Mouse (Mus musculus) MEL (cell line): ENCODE measurements around the gene Hdac11. TPM values are rescaled to one million over a fixed set of nuclear protein-coding genes. Genes with fewer than 3 reads are reported as not detected.
A peak's percentile ranks its signal among the peaks of the same experiment; 100 is the strongest.

ENCODE experiments used
- DNase-seq: peaks from one replicate; pipeline ENCODE4 v3.0.0; 2011; ENCODE audit warnings: low read depth, low spot score
- H3K27ac ChIP-seq: 2 replicates; pipeline ENCODE4 v1.5.1; 2012; ENCODE audit warnings: low read depth, mild to moderate bottlenecking, control low read depth, low read length, moderate library complexity; ENCODE audit not compliant: control insufficient read depth
- H3K27me3 ChIP-seq, 2 experiments: fragments of 150-350 bp in 1 of 2; sonication (generic) in 1 of 2; 2 replicates each; pipeline ENCODE4 v1.6.1; 2012; ENCODE audit warnings: low read length in 2 of 2, mild to moderate bottlenecking in 2 of 2, improper control_type of control experiment in 1 of 2, moderate library complexity in 1 of 2; ENCODE audit not compliant: insufficient read depth in 2 of 2, control insufficient read depth in 1 of 2
- H3K36me3 ChIP-seq, 2 experiments: 2 replicates each; pipeline ENCODE4 v1.6.1; 2012 to 2014; ENCODE audit warnings: low read length in 2 of 2, improper control_type of control experiment in 1 of 2, inconsistent platforms in 1 of 2, mild to moderate bottlenecking in 1 of 2; ENCODE audit not compliant: insufficient read depth in 2 of 2, control insufficient read depth in 1 of 2
- H3K4me1 ChIP-seq, 2 experiments: fragments of 150-350 bp in 1 of 2; sonication (generic) in 1 of 2; 2 replicates each; pipeline ENCODE4 v1.6.1; 2012; ENCODE audit warnings: low read length in 2 of 2, improper control_type of control experiment in 1 of 2, mild to moderate bottlenecking in 1 of 2; ENCODE audit not compliant: insufficient read depth in 2 of 2, control insufficient read depth in 1 of 2
- H3K4me3 ChIP-seq, 2 experiments: fragments of 150-350 bp in 1 of 2; sonication (generic) in 1 of 2; 2 replicates each; pipeline ENCODE4 v1.5.1; 2012; ENCODE audit warnings: low read depth in 2 of 2, low read length in 2 of 2, mild to moderate bottlenecking in 2 of 2, moderate library complexity in 2 of 2, control low read depth in 1 of 2, improper control_type of control experiment in 1 of 2; ENCODE audit not compliant: control insufficient read depth in 1 of 2, insufficient read depth in 1 of 2
- H3K79me2 ChIP-seq: 2 replicates; pipeline ENCODE4 v1.6.1; 2012; ENCODE audit warnings: mild to moderate bottlenecking, low read length, moderate library complexity; ENCODE audit not compliant: control insufficient read depth, poor library complexity, insufficient read depth
- H3K9ac ChIP-seq: 2 replicates; pipeline ENCODE4 v1.6.1; 2012; ENCODE audit warnings: low read depth, mild to moderate bottlenecking, control low read depth, low read length, moderate library complexity; ENCODE audit not compliant: control insufficient read depth, poor library complexity, severe bottlenecking
- H3K9me3 ChIP-seq: fragments of 150-350 bp; sonication (generic); replicated peaks from 2 replicates; pipeline ENCODE4 v1.6.1; 2012; ENCODE audit warnings: mild to moderate bottlenecking, low read length, improper control_type of control experiment, moderate library complexity; ENCODE audit not compliant: insufficient read depth
- BHLHE40 ChIP-seq: IDR thresholded peaks from 2 replicates; pipeline ENCODE4 v1.6.1; 2012; ENCODE audit warnings: low read depth, mild to moderate bottlenecking, inconsistent platforms, low read length, improper control_type of control experiment, borderline replicate concordance
- CHD2 ChIP-seq: IDR thresholded peaks from 2 replicates; pipeline ENCODE4 v1.6.1; 2011; ENCODE audit warnings: low read length, improper control_type of control experiment
- CTCF ChIP-seq, 3 experiments: IDR thresholded peaks in 2 of 3; conservative IDR thresholded peaks in 1 of 3; 2 replicates each; pipeline ENCODE4 v1.5.1; 2011 to 2012; ENCODE audit warnings: low read length in 3 of 3, low read depth in 2 of 3, mild to moderate bottlenecking in 2 of 3, improper control_type of control experiment in 1 of 3, inconsistent platforms in 1 of 3, mixed read lengths in 1 of 3, moderate library complexity in 1 of 3; ENCODE audit not compliant: control insufficient read depth in 1 of 3, insufficient read depth in 1 of 3, poor library complexity in 1 of 3, severe bottlenecking in 1 of 3
- E2F4 ChIP-seq: IDR thresholded peaks from 2 replicates; pipeline ENCODE4 v1.6.1; 2011; ENCODE audit warnings: low read depth, low read length, improper control_type of control experiment, borderline replicate concordance
- EP300 ChIP-seq, 2 experiments: IDR thresholded peaks; 2 replicates each; pipeline ENCODE4 v1.6.1; 2011; ENCODE audit warnings: improper control_type of control experiment in 2 of 2, low read length in 2 of 2, low read depth in 1 of 2, mild to moderate bottlenecking in 1 of 2
- ETS1 ChIP-seq: IDR thresholded peaks from 2 replicates; pipeline ENCODE4 v1.6.1; 2012; ENCODE audit warnings: low read depth, mild to moderate bottlenecking, inconsistent platforms, low read length, improper control_type of control experiment, moderate library complexity
- GATA1 ChIP-seq: IDR thresholded peaks from 2 replicates; pipeline ENCODE4 v1.6.1; 2011; ENCODE audit warnings: low read depth, low read length, improper control_type of control experiment
- HCFC1 ChIP-seq: IDR thresholded peaks from 2 replicates; pipeline ENCODE4 v1.6.1; 2012; ENCODE audit warnings: low read depth, mild to moderate bottlenecking, inconsistent platforms, low read length, improper control_type of control experiment, moderate library complexity
- JUND ChIP-seq: IDR thresholded peaks from 2 replicates; pipeline ENCODE4 v1.6.1; 2011; ENCODE audit warnings: low read depth, mild to moderate bottlenecking, improper control_type of control experiment, low read length
- KAT2A ChIP-seq: conservative IDR thresholded peaks from 2 replicates; pipeline ENCODE4 v1.6.1; 2012; ENCODE audit warnings: low read depth, low read length, improper control_type of control experiment, inconsistent platforms
- MYC ChIP-seq: IDR thresholded peaks from 2 replicates; pipeline ENCODE4 v1.6.1; 2011; ENCODE audit warnings: low read depth, mild to moderate bottlenecking, low read length, improper control_type of control experiment, moderate library complexity
- NRF1 ChIP-seq: IDR thresholded peaks from 2 replicates; pipeline ENCODE4 v1.6.1; 2014; ENCODE audit warnings: low read depth, mild to moderate bottlenecking, inconsistent platforms, low read length, improper control_type of control experiment, moderate library complexity; ENCODE audit not compliant: poor library complexity, insufficient read depth, severe bottlenecking
- POLR2A ChIP-seq, 2 experiments: IDR thresholded peaks; 2 replicates each; pipeline ENCODE4 v1.6.1; 2011 to 2012; ENCODE audit warnings: low read length in 2 of 2, mild to moderate bottlenecking in 2 of 2, control low read depth in 1 of 2, improper control_type of control experiment in 1 of 2, low read depth in 1 of 2, moderate library complexity in 1 of 2; ENCODE audit not compliant: control insufficient read depth in 1 of 2, insufficient read depth in 1 of 2, poor library complexity in 1 of 2
- POLR2AphosphoS5 ChIP-seq: IDR thresholded peaks from 2 replicates; pipeline ENCODE4 v1.6.1; 2012; ENCODE audit warnings: low read depth, borderline replicate concordance, mild to moderate bottlenecking, inconsistent platforms, low read length, moderate library complexity, mixed read lengths
- RAD21 ChIP-seq: IDR thresholded peaks from 2 replicates; pipeline ENCODE4 v1.6.1; 2011; ENCODE audit warnings: mild to moderate bottlenecking, low read depth, low read length, improper control_type of control experiment
- RCOR1 ChIP-seq: IDR thresholded peaks from 2 replicates; pipeline ENCODE4 v1.6.1; 2012; ENCODE audit warnings: low read depth, mild to moderate bottlenecking, inconsistent platforms, low read length, improper control_type of control experiment
- SIN3A ChIP-seq: IDR thresholded peaks from 2 replicates; pipeline ENCODE4 v1.6.1; 2012; ENCODE audit warnings: low read length, improper control_type of control experiment, inconsistent platforms
- TBP ChIP-seq: IDR thresholded peaks from 2 replicates; pipeline ENCODE4 v1.8.0; 2011; ENCODE audit warnings: low read depth, low read length, improper control_type of control experiment
- UBTF ChIP-seq: IDR thresholded peaks from 2 replicates; pipeline ENCODE4 v1.6.1; 2012; ENCODE audit warnings: low read depth, mild to moderate bottlenecking, inconsistent platforms, low read length, improper control_type of control experiment, moderate library complexity, borderline replicate concordance; ENCODE audit not compliant: insufficient read depth
- USF1 ChIP-seq: IDR thresholded peaks from 2 replicates; pipeline ENCODE4 v1.6.1; 2014; ENCODE audit warnings: low read depth, mild to moderate bottlenecking, inconsistent platforms, low read length, improper control_type of control experiment, moderate library complexity
- ZC3H11A ChIP-seq: IDR thresholded peaks from 2 replicates; pipeline ENCODE4 v1.6.1; 2012; ENCODE audit warnings: low read depth, mild to moderate bottlenecking, inconsistent platforms, low read length, improper control_type of control experiment
- ZKSCAN1 ChIP-seq: IDR thresholded peaks from 2 replicates; pipeline ENCODE4 v1.6.1; 2012; ENCODE audit warnings: low read depth, mild to moderate bottlenecking, inconsistent platforms, low read length, improper control_type of control experiment, moderate library complexity
- polyA plus RNA-seq, 2 experiments: library from polyadenylated mRNA; stranded (reverse) in 1 of 2; unstranded in 1 of 2; fragments of >175 nt in 1 of 2; fragments of >200 nt in 1 of 2; gene quantifications; 2 replicates each; pipeline versions ENCODE4 v1.2.1 to v1.2.4; 2012; ENCODE audit warnings: low replicate concordance in 2 of 2, low read depth in 1 of 2; ENCODE audit not compliant: insufficient read length in 2 of 2, insufficient read depth in 1 of 2, missing spikeins in 1 of 2
- total RNA-seq: library from RNA; depleted of rRNA; stranded (reverse); fragments of 300-350 nt; gene quantifications from 2 replicates; pipeline ENCODE4 v1.2.3, GENCODE M21; 2012

The Hdac11 gene
- total and polyA plus RNA-seq, 3 experiments, result 3.3 to 6.0 TPM; not detected in 1

GRCm38 (mm10) chr6:91220062-91220461 is 63.6 kb downstream of the Hdac11 start:
- H3K4me3 ChIP-seq, result no peak overlapping the region
- H3K9me3 ChIP-seq, result no peaks in the 10 kb centered on the region
- H3K4me1 ChIP-seq, result no peaks in the 10 kb centered on the region
- DNase-seq, result no peak
- H3K79me2 ChIP-seq, result no peaks in the 10 kb centered on the region
- peaks cover 0 to 5% of the 10 kb centered on the region in 2 experiments; a peak in 2 of 4 replicates for H3K27me3 ChIP-seq
- H3K27ac ChIP-seq, result no peak overlapping the region
- TF ChIP-seq UBTF, result no peak
- no peak for TF ChIP-seq RCOR1
- no peak for TF ChIP-seq EP300 (IDR thresholded peaks at IDR 0.05; ENCODE audit: low read depth in 1 of 2, low read length in 2 of 2)
- TF ChIP-seq CTCF (IDR thresholded peaks at IDR 0.05 in 2 of 3, conservative IDR thresholded peaks at IDR 0.05 in 1 of 3; ENCODE audit: control insufficient read depth in 1 of 3, insufficient read depth in 1 of 3, low read depth in 2 of 3, low read length in 3 of 3, poor library complexity in 1 of 3, severe bottlenecking in 1 of 3), result no peak
- no peak for TF ChIP-seq JUND
- TF ChIP-seq TBP, result no peak
- TF ChIP-seq SIN3A, result no peak
- no peak for TF ChIP-seq RAD21
- TF ChIP-seq POLR2AphosphoS5, result no peak
- H3K9ac ChIP-seq, result no peak overlapping the region
- H3K36me3 ChIP-seq, result 0 out of 4 replicates have a peak, but pooled peaks cover 0 to under 1% of the 10 kb centered on the region in 2 experiments

DNA sequence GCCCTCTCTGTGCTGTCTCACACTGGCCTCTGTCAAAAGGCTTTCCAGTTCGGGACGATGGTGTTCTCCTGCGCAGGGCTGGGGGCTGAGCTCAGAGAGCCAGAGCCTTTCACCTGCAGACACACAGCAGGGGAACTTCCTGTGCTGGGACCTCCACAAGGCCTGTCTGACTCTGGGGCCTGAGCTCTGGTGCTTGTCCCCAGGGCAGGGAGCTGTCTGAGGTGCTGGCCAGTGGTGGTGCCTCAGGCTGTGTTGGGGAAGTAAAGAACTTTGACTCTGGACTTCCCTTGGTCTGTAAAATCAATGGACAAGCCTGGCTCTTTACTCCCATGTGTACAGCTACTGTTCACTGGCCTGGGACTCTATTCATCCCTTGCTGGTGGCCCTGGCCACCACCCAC is 64.6 kb downstream of the Hdac11 start:
- Histone ChIP-seq H3K36me3 (peaks cover 0 to 5% of the 10 kb centered on the region in 2 experiments; a peak in 1 of 4 replicates), H3K27me3 (peaks cover 0 to 3% of the 10 kb centered on the region in 2 experiments; a peak in 1 of 4 replicates), H3K79me2 (no peaks in the 10 kb centered on the region), H3K27ac (no peak overlapping the region), H3K4me1 (peaks cover 0 to 3% of the 10 kb centered on the region in 2 experiments; a peak in 1 of 4 replicates), H3K9me3 (no peaks in the 10 kb centered on the region), H3K4me3 (no peak overlapping the region), H3K9ac (no peak overlapping the region)
- no peak for TF ChIP-seq USF1
- no peak for TF ChIP-seq CHD2
- peak; percentile 48 for DNase-seq

- H3K4me3 ChIP-seq, result no peak overlapping the region
- no peak for DNase-seq
- TF ChIP-seq UBTF (no peak), ZKSCAN1 (no peak), BHLHE40 (no peak), CTCF (IDR thresholded peaks at IDR 0.05 in 2 of 3, conservative IDR thresholded peaks at IDR 0.05 in 1 of 3; ENCODE audit: control insufficient read depth in 1 of 3, insufficient read depth in 1 of 3, low read depth in 2 of 3, low read length in 3 of 3, poor library complexity in 1 of 3, severe bottlenecking in 1 of 3) (no peak), ETS1 (no peak), RAD21 (no peak), EP300 (IDR thresholded peaks at IDR 0.05; ENCODE audit: low read depth in 1 of 2, low read length in 2 of 2) (no peak), NRF1 (no peak), POLR2A (IDR thresholded peaks at IDR 0.05; ENCODE audit: control insufficient read depth in 1 of 2, insufficient read depth in 1 of 2, low read depth in 1 of 2, low read length in 2 of 2, poor library complexity in 1 of 2) (no peak), ZC3H11A (no peak), SIN3A (no peak), GATA1 (no peak), CHD2 (no peak), E2F4 (no peak), TBP (no peak), HCFC1 (no peak), MYC (no peak), KAT2A (no peak)
- no peaks in the 10 kb centered on the region for H3K79me2 ChIP-seq
- no peaks in the 10 kb centered on the region for H3K9me3 ChIP-seq
- no peak overlapping the region for H3K9ac ChIP-seq
- H3K4me1 ChIP-seq, result peaks cover 0 to 3% of the 10 kb centered on the region in 2 experiments; a peak in 1 of 4 replicates
- peaks cover 0 to 5% of the 10 kb centered on the region in 2 experiments; a peak in 1 of 4 replicates for H3K36me3 ChIP-seq
- no peaks in the 10 kb centered on the region; a peak in 1 of 4 replicates for H3K27me3 ChIP-seq
- H3K27ac ChIP-seq, result no peak overlapping the region
Measured at GRCm38 (mm10) chr6:91222694-91223346, 66.4 kb downstream of the Hdac11 start.
